Mouse (Mus musculus) midbrain, postnatal 0 days (tissue): Measurements from ENCODE around the gene Smco2. TPM values are rescaled to one million over a fixed set of nuclear protein-coding genes. Genes with fewer than 3 reads are reported as not detected.

Experiments
- ATAC-seq: fragments of 200-750 bp; cut with Nextera tagmentation; 2 replicates; pipeline ENCODE4 v1.8.0; 2017; ENCODE audit warnings: moderate number of reproducible peaks, mild to moderate bottlenecking, moderate TSS enrichment, moderate library complexity; ENCODE audit not compliant: low FRiP score
- DNase-seq: peaks from one replicate; pipeline ENCODE4 v3.0.0-alpha.2; 2015; ENCODE audit warnings: low spot score
- H3K27ac ChIP-seq: fragments of 300-500 bp; sonication (generic); 2 replicates; pipeline ENCODE4 v1.5.1; 2014; ENCODE audit warnings: low read depth, mild to moderate bottlenecking, low read length, mixed read lengths
- H3K27me3 ChIP-seq: fragments of 300-500 bp; sonication (generic); 2 replicates; pipeline ENCODE4 v1.6.1; 2014; ENCODE audit warnings: low read length, control low read depth, mixed read lengths; ENCODE audit not compliant: insufficient read depth
- H3K36me3 ChIP-seq: fragments of 300-500 bp; sonication (generic); 2 replicates; pipeline ENCODE4 v1.6.1; 2014; ENCODE audit warnings: low read length, control low read depth, mixed read lengths; ENCODE audit not compliant: insufficient read depth
- H3K4me1 ChIP-seq: fragments of 300-500 bp; sonication (generic); 2 replicates; pipeline ENCODE4 v1.6.1; 2014; ENCODE audit warnings: mild to moderate bottlenecking, control low read depth, antibody characterized with exemption, low read length, mixed read lengths; ENCODE audit not compliant: insufficient read depth
- H3K4me2 ChIP-seq: fragments of 300-500 bp; sonication (generic); 2 replicates; pipeline ENCODE4 v1.6.1; 2014; ENCODE audit warnings: low read depth, mild to moderate bottlenecking, low read length, mixed read lengths; ENCODE audit not compliant: poor library complexity, severe bottlenecking
- H3K4me3 ChIP-seq: fragments of 300-500 bp; sonication (generic); 2 replicates; pipeline ENCODE4 v1.5.1; 2014; ENCODE audit warnings: low read depth, mild to moderate bottlenecking, low read length, moderate library complexity
- H3K9ac ChIP-seq: fragments of 300-500 bp; sonication (generic); replicated peaks from 2 replicates; pipeline ENCODE4 v1.6.1; 2014; ENCODE audit warnings: mild to moderate bottlenecking, low read length, moderate library complexity, mixed read lengths; ENCODE audit not compliant: poor library complexity, severe bottlenecking
- H3K9me3 ChIP-seq: fragments of 300-500 bp; sonication (generic); 2 replicates; pipeline ENCODE4 v1.6.1; 2016; ENCODE audit warnings: low read length, control low read depth
- CTCF ChIP-seq: IDR thresholded peaks from 2 replicates; pipeline ENCODE4 v1.5.1; 2016; ENCODE audit warnings: antibody characterized with exemption, mild to moderate bottlenecking
- WGBS: fragments of 180-500 bp; shearing (Covaris S2); extraction: QIAGEN DNeasy Blood & Tissue Kit; methylation state at CpG from one replicate; pipeline ENCODE4 v1.1.7; 2014; 5-methylcytosine and 5-hydroxymethylcytosine counted together
- polyA plus RNA-seq: library from polyadenylated mRNA; unstranded; fragments of >200 nt; fragmentation: Nextera tagmentation; extraction: Ambion mirVana; gene quantifications from 2 replicates; pipeline ENCODE4 v1.2.1, GENCODE M21; 2015
- total RNA-seq: library from RNA; depleted of rRNA; stranded (reverse); fragments of >200 nt; gene quantifications from 2 replicates; pipeline ENCODE4 v1.2.3, GENCODE M21; 2014; rRNA removed

The Smco2 gene
- total and polyA plus RNA-seq, 2 experiments from 2014 or later = not detected

- no peak overlapping the region for H3K4me2 ChIP-seq
- no peak overlapping the region for H3K4me3 ChIP-seq
- H3K27ac ChIP-seq = no peak overlapping the region
- DNase-seq (no peak), ATAC-seq (no peak)
- no peak overlapping the region for H3K9ac ChIP-seq
- no peaks in the 10 kb centered on the region for H3K9me3 ChIP-seq
- TF ChIP-seq CTCF = no peak
- no peaks in the 10 kb centered on the region for H3K27me3 ChIP-seq
- 31% methylated on average over 3 of the region's 3 CpGs for WGBS
- no peaks in the 10 kb centered on the region for H3K36me3 ChIP-seq
- H3K4me1 ChIP-seq = 0 out of 2 replicates have a peak, but pooled peaks cover 3% of the 10 kb centered on the region
These were observed 63.1 kb downstream of the Smco2 start for GRCm38 (mm10) chr6:146912835-146913488.

GRCm38 (mm10) chr6:146913489-146914198 lies 63.7 kb downstream of the Smco2 start:
- no peak overlapping the region for H3K9ac ChIP-seq
- H3K27ac ChIP-seq = no peak overlapping the region
- TF ChIP-seq CTCF = no peak
- H3K9me3 ChIP-seq = no peaks in the 10 kb centered on the region
- no peak for DNase-seq
- 76% methylated on average over 4 of the region's 4 CpGs for WGBS
- no peaks in the 10 kb centered on the region for H3K36me3 ChIP-seq
- no peaks in the 10 kb centered on the region for H3K27me3 ChIP-seq
- 0 out of 2 replicates have a peak, but pooled peaks cover 3% of the 10 kb centered on the region for H3K4me1 ChIP-seq
- no peak for ATAC-seq
- no peak overlapping the region for H3K4me2 ChIP-seq
- no peak overlapping the region for H3K4me3 ChIP-seq

- DNase-seq = no peak
- Histone ChIP-seq H3K4me1 (0 out of 2 replicates have a peak, but pooled peaks cover 3% of the 10 kb centered on the region), H3K4me2 (no peak overlapping the region), H3K27me3 (no peaks in the 10 kb centered on the region), H3K9ac (no peak overlapping the region), H3K36me3 (no peaks in the 10 kb centered on the region), H3K4me3 (no peak overlapping the region), H3K9me3 (no peaks in the 10 kb centered on the region), H3K27ac (no peak overlapping the region)
- TF ChIP-seq CTCF = no peak
- 86% methylated on average over 1 of the region's 1 CpGs for WGBS
- no peak for ATAC-seq
These were observed 65.9 kb downstream of the Smco2 start for GRCm38 (mm10) chr6:146915808-146916207.

- Histone ChIP-seq H3K27me3 (no peaks in the 10 kb centered on the region), H3K27ac (no peak overlapping the region), H3K9ac (no peak overlapping the region), H3K9me3 (no peaks in the 10 kb centered on the region), H3K4me1 (0 out of 2 replicates have a peak, but pooled peaks cover 3% of the 10 kb centered on the region), H3K36me3 (no peaks in the 10 kb centered on the region), H3K4me3 (no peak overlapping the region), H3K4me2 (no peak overlapping the region)
- no peak for TF ChIP-seq CTCF
- WGBS = 85% methylated on average over 3 of the region's 3 CpGs
- DNase-seq = no peak
- no peak for ATAC-seq
These were observed 67.5 kb downstream of the Smco2 start for GRCm38 (mm10) chr6:146917396-146917795.

GRCm38 (mm10) chr6:146918341-146918740 lies 68.4 kb downstream of the Smco2 start:
- TF ChIP-seq CTCF = no peak
- WGBS = 89% methylated on average over 6 of the region's 6 CpGs

More at GRCm38 (mm10) chr6:146918341-146918740, 68.4 kb downstream of the Smco2 start:
- no peaks in the 10 kb centered on the region for H3K9me3 ChIP-seq
- H3K27me3 ChIP-seq = no peaks in the 10 kb centered on the region
- H3K4me1 ChIP-seq = no peaks in the 10 kb centered on the region
- ATAC-seq = no peak
- no peak overlapping the region for H3K27ac ChIP-seq
- no peak for DNase-seq
- H3K4me2 ChIP-seq = no peak overlapping the region
- H3K36me3 ChIP-seq = no peaks in the 10 kb centered on the region
- no peak overlapping the region for H3K9ac ChIP-seq
- no peak overlapping the region for H3K4me3 ChIP-seq

Other genes with a start within 250 kb of the Smco2 start
- 34.6 and 50.9 TPM in 2 replicates for gene Med21, start 207.6 kb upstream of the Smco2 start, total RNA-seq
- 101 and 106 TPM in 2 replicates for gene Med21, start 207.6 kb upstream of the Smco2 start, polyA plus RNA-seq
- gene Tm7sf3, start 207.3 kb upstream of the Smco2 start, total RNA-seq = 44.3 and 49.8 TPM in 2 replicates
- gene Tm7sf3, start 207.3 kb upstream of the Smco2 start, polyA plus RNA-seq = 36.3 and 38.3 TPM in 2 replicates
- 6.6 and 8.2 TPM in 2 replicates for gene Stk38l, start 125.1 kb upstream of the Smco2 start, total RNA-seq
- gene Stk38l, start 125.1 kb upstream of the Smco2 start, polyA plus RNA-seq = 12.4 and 12.9 TPM in 2 replicates
- 2.5 and 6.4 TPM in 2 replicates for gene Arntl2, start 54.0 kb upstream of the Smco2 start, total RNA-seq
- 4.5 and 6.4 TPM in 2 replicates for gene Arntl2, start 54.0 kb upstream of the Smco2 start, polyA plus RNA-seq
- 23.7 and 25.0 TPM in 2 replicates for gene Ppfibp1, start 38.4 kb downstream of the Smco2 start, total RNA-seq
- gene Ppfibp1, start 38.4 kb downstream of the Smco2 start, polyA plus RNA-seq = 21.6 and 25.4 TPM in 2 replicates
- gene 1700034J05Rik, start 104.3 kb downstream of the Smco2 start, total RNA-seq = not detected in 2 replicates
- not detected in 2 replicates for gene 1700034J05Rik, start 104.3 kb downstream of the Smco2 start, polyA plus RNA-seq
- gene Rep15, start 182.5 kb downstream of the Smco2 start, total RNA-seq = 0.49 and 0.90 TPM in 2 replicates
- gene Rep15, start 182.5 kb downstream of the Smco2 start, polyA plus RNA-seq = 0.59 and 0.83 TPM in 2 replicates
- gene Mrps35, start 192.7 kb downstream of the Smco2 start, total RNA-seq = 8.9 and 9.4 TPM in 2 replicates
- 61.0 and 72.6 TPM in 2 replicates for gene Mrps35, start 192.7 kb downstream of the Smco2 start, polyA plus RNA-seq
- gene Mansc4, start 236.9 kb downstream of the Smco2 start, total RNA-seq = 0.57 and 1.9 TPM in 2 replicates
- gene Mansc4, start 236.9 kb downstream of the Smco2 start, polyA plus RNA-seq = 1.4 TPM in 2 replicates
- gene Klhl42, start 241.3 kb downstream of the Smco2 start, total RNA-seq = 26.0 and 32.5 TPM in 2 replicates
- 6.4 and 6.5 TPM in 2 replicates for gene Klhl42, start 241.3 kb downstream of the Smco2 start, polyA plus RNA-seq